Mouse (Mus musculus): ENCODE data around the gene Isoc2b. TPM values are rescaled to one million over a fixed set of nuclear protein-coding genes. Genes with fewer than 3 reads are reported as not detected.
"Not testable (repeated sequence)": the region's sequence is repeated elsewhere in the genome, so short reads cannot be mapped to it uniquely, and the experiment has no call there.

Isoc2b gene
- polyA plus RNA-seq, 1 experiment: 36.2 TPM

DNA sequence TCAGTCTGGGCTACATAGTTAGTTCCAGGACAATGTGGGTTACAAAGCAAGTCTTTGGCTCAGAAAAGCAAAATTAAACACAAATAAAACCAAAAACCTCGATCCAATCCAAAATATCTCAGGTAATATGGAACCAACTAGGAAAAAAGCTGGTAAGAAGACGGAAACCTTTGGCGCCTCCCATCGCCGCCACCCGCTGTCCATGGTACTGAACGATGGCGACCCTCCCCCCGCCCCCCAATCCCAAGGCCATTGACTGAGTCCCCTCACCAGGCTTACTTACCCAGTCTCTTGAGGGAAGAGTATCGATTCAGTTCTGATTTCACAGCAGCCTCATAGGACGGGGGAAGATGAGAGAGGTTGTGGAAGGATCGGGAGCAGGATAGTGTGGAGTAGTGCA is 39.6 kb downstream of the Isoc2b start:
- H3K4me3 ChIP-seq (ENCODE audit: insufficient read depth, low read depth, low read length): no peak overlapping the region
- no peaks in the 10 kb centered on the region for H3K4me1 ChIP-seq (ENCODE audit: control insufficient read depth, insufficient read depth, insufficient read length, low read length)
- H3K27ac ChIP-seq (replicated peaks; ENCODE audit: low read depth, low read length): no peak overlapping the region

DNA sequence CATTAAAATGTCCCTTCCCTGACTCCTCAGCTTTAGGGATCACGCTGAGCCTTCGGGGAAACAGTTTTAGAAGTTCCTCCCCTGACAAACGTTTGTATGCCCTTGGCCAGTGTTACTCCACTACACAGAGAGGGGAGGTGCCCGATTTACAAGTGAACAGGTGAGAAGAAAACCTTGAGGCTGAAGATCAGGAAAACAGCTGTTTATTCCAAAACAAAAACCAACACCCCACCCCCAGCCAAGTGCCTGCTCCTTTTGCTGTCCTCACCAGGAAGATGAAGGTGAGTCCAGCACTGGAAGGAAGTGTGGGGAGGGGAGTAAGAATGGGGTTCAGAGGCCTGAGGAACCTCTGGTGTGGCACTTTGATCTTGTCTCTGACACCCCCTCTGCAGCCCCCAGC is 44.7 kb downstream of the Isoc2b start:
- H3K4me3 ChIP-seq (ENCODE audit: insufficient read depth, low read depth, low read length): no peak overlapping the region
- H3K4me1 ChIP-seq (ENCODE audit: control insufficient read depth, insufficient read depth, insufficient read length, low read length): no peaks in the 10 kb centered on the region
- no peak overlapping the region for H3K27ac ChIP-seq (replicated peaks; ENCODE audit: low read depth, low read length)

DNA sequence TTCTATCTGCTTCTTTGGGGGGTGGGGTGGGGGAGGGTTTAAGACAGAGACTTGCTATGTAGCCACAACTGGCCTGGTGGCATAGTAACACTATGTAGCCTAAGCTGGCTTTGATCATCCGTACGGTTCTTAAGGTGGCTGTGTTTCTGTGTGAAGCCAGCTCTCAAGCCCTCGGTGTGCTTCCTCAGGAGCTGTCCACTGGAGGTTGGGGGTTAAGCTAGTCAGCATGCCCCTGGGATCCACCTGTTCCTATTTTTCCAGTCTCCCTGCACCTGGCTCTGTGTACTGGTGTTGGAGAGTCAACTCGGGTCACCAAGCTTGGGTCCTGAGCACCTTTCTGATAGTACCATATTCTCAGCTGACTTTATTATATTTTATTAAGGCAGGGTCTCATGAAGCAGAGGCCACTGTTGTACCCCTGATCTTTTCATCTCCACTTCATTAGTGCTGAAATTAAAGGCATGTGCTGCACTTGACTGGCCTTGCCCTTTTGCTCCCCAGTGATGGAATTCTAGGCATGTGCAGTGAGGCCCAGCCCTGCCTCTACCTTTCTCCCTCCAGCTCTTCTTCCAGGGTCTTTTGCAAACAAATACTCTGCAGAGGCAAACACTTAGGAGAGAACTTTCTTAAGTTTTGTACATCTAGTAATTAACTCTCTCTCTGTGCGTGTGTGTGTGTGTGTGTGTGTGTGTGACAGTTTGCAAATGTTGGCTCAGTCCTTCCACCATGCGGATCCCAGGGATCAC is 47.7 kb downstream of the Isoc2b start:
- Histone ChIP-seq H3K27ac (replicated peaks; ENCODE audit: low read depth, low read length) (no peak overlapping the region), H3K4me3 (ENCODE audit: insufficient read depth, low read depth, low read length) (no peak overlapping the region), H3K4me1 (ENCODE audit: control insufficient read depth, insufficient read depth, insufficient read length, low read length) (no peaks in the 10 kb centered on the region)

DNA sequence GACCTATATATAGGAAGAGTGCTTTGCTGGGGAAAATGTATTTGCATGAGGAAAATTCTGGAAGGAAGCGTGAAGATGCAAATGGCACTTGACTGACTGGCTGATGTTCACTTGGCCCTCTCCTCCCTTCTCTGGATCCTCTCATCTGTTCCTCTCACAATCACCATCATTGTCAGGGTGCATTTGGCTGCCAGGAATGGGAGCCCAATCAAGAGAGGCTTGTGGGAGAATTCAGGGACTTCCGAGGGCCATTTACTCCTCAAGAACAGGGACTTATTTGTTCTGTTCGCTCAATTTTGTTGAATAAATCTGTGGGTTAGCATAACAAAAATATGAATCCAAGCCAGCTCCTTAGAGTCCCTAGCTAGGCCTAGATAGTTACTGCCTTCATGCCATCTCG is 48.4 kb downstream of the Isoc2b start:
- Histone ChIP-seq H3K27ac (replicated peaks; ENCODE audit: low read depth, low read length) (no peak overlapping the region), H3K4me1 (ENCODE audit: control insufficient read depth, insufficient read depth, insufficient read length, low read length) (no peaks in the 10 kb centered on the region), H3K4me3 (ENCODE audit: insufficient read depth, low read depth, low read length) (no peak overlapping the region)

DNA sequence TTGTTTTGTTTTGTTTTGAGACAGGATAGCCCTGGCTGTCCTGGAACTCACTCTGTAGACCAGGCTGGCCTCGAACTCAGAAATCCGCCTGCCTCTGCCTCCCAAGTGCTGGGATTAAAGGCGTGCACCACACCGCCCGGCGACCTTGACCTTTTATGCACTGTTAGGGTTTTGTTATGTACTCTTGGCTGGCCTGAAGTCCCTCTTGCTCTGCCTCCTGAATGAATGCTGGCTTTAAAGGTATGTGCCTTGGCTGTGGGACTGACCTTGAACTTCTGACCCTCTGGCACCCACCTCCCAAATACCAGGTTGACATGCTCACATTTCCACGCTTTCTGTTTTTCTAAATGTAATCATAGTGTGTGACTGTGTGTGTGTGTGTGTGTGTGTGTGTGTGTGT is 49.1 kb downstream of the Isoc2b start:
- H3K27ac ChIP-seq (replicated peaks; ENCODE audit: low read depth, low read length); H3K4me3 ChIP-seq (ENCODE audit: insufficient read depth, low read depth, low read length): not testable (repeated sequence)

DNA sequence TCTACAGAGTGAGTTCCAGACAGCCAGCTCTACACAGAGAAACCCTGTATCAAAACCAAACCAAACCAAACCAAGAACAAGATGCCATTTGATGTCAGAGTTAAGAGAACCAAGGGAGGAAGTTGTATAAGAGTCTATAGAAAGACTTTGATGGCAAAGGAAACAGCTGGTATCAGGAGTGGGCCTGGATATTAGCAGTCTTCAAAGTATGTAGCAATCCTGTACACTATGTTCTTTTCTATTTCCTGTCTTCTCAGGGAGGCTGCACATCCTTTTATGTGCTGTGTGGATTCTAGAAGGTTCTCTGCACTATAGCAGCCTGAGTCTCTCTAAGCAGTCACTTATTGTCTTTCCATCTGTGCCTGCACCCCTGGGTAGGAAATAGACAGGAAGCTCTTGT is 53.5 kb downstream of the Isoc2b start:
- no peak overlapping the region for H3K27ac ChIP-seq (replicated peaks; ENCODE audit: low read depth, low read length)
- no peak overlapping the region for H3K4me3 ChIP-seq (ENCODE audit: insufficient read depth, low read depth, low read length)
- H3K4me1 ChIP-seq (ENCODE audit: control insufficient read depth, insufficient read depth, insufficient read length, low read length): no peaks in the 10 kb centered on the region

More for the DNA sequence above, 49.1 kb downstream of the Isoc2b start:
- H3K4me1 ChIP-seq (ENCODE audit: control insufficient read depth, insufficient read depth, insufficient read length, low read length): not testable (repeated sequence)

DNA sequence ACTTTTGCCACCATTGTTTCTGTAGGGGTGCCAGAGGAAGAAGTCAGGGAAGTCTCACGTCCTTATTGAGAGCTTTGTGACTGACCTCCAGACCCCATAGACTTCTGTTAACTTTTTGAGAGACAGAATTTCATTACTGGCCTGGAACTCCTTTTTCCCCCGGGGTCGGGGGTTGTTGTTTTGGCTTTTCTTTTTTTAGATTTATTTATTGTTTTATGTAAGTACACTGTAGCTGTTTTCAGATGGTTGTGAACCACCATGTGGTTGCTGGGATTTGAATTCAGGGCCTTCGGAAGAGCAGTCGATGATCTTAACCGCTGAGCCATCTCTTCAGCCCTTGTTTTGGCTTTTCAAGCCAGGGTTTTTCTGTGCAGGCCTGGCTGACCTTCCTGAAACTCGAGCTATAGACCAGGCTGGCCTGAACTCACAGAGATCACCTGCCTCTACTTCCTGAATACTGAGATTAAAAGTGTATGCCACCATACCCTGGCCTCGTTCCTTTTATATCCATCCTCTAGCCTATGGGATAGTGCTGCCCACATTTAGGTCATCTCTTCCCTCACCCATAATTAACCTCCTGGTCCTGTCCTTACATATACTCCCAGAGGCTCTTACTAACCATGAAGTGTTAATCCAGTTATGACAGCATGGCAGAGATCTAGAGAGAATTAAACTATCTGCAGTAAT is 56.8 kb downstream of the Isoc2b start:
- Histone ChIP-seq H3K4me3 (ENCODE audit: insufficient read depth, low read depth, low read length) (peak overlapping the region; percentile 74), H3K27ac (replicated peaks; ENCODE audit: low read depth, low read length) (peak overlapping the region; percentile 95), H3K4me1 (ENCODE audit: control insufficient read depth, insufficient read depth, insufficient read length, low read length) (0 out of 2 replicates have a peak, but pooled peaks cover 3% of the 10 kb centered on the region)

DNA sequence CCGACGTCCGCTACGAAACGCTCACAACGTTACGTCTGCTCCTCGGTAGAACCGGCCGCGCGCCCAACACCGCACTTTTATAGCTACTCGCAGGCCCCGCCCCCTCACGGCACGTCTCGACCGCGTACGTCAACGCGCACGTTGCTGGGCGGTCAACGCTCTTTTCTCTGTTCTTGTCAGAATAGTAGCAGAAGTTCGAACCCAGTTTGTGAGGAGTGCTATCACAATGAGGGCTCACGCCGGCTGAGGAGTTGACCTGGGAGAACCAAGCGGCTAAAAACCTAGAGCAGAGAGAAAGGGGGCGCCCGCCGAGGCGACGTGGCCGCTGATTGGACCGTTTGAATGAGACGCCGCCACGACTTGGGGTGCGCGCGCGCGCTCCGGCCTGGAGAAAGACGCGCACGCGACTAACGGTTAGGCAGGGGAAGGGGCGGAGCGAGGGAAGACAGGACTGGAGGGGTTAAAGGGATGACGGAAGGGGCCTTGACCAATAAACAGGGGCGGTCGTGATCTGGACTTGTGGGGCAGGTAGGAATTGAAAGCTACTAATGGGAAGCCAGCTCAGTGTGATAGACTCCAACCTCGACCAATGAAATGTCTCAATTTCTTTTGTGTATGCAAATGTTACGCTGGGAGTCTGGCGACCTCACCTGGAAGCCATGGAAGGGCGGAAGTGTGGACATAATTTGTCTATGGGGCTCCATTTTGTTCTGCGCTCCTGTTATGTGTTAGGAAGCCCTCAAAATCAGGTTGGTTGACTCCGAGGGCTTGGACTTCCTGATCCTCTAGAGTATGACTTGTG is 57.6 kb downstream of the Isoc2b start, which contains the start of gene Ube2s:
TSS of gene Ube2s (minus strand) at position 288 of the 802 bp plus-strand sequence.
- Histone ChIP-seq H3K27ac (replicated peaks; ENCODE audit: low read depth, low read length) (peak within 1 kb of the TSS; percentile 96), H3K4me1 (ENCODE audit: control insufficient read depth, insufficient read depth, insufficient read length, low read length) (0 out of 2 replicates have a peak, but pooled peaks cover 3% of the 10 kb centered on the region), H3K4me3 (ENCODE audit: insufficient read depth, low read depth, low read length) (peak within 1 kb of the TSS; percentile 76)

DNA sequence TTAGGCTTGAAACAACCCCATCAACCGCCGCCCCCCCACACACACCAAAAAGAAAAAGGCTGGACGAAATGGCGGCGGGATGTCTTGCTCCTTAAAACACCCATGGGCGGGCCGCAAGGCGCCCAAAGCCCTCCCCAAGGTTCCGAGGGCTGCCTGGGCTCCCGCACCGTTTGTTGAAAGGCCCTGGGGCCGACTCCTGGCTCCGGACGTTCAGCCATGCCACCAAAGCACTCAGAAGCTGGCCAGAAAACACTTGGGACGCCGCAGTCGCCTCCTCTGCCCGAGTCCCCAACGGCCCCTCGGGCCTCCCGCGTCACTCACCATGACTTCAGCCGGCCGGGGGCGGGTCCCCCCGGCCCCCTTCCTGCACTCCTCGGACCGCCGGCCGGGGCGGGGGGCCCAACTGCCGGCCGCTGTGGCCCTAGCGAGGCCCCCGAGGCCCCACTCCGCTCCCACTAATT is 58.2 kb downstream of the Isoc2b start:
- H3K4me3 ChIP-seq (ENCODE audit: insufficient read depth, low read depth, low read length): peak overlapping the region; percentile 76
- 0 out of 2 replicates have a peak, but pooled peaks cover 3% of the 10 kb centered on the region for H3K4me1 ChIP-seq (ENCODE audit: control insufficient read depth, insufficient read depth, insufficient read length, low read length)
- peak overlapping the region; percentile 60 for H3K27ac ChIP-seq (replicated peaks; ENCODE audit: low read depth, low read length)

DNA sequence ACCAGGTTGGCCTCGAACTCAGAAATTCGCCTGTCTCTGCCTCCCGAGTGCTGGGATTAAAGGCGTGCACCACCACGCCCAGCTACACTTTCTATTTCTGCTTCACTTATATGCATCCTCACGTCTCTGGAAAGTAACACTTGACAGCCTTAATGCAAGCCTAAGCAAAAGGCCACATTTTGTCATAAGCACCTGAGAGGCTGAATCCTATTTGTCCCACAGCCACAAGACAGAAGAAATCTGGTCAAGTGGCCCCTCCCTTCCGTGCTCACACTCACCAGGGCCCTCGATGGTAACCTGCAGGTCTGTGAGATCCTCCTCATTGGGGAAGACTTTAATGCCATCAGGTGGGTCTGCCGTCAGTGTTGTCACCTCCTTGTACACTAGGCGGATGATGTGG is 58.9 kb downstream of the Isoc2b start:
- H3K4me3 ChIP-seq (ENCODE audit: insufficient read depth, low read depth, low read length): peak overlapping the region; percentile 76
- H3K27ac ChIP-seq (replicated peaks; ENCODE audit: low read depth, low read length); H3K4me1 ChIP-seq (ENCODE audit: control insufficient read depth, insufficient read depth, insufficient read length, low read length): not testable (repeated sequence)

DNA sequence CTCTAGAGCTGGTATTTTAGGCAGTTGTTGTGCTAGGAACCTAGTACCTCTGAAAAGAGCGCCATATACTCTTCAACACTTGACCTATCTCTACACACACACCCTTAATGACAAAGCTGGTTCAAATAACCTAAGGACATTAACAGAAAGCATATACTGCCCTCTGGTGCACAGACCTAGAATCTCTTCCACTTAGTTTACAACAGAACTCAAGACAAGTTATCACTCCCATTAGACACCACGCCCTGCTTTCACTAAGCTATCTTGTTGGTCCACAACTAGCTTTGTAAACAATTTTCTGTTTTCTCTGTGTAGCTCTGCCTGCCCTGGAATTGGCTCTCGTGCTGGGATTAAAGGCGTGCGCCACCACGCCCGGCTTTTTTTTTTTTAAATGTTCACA is 63.3 kb downstream of the Isoc2b start:
- Histone ChIP-seq H3K4me3 (ENCODE audit: insufficient read depth, low read depth, low read length) (no peak overlapping the region), H3K4me1 (ENCODE audit: control insufficient read depth, insufficient read depth, insufficient read length, low read length) (peaks cover 3% of the 10 kb centered on the region; the same call in 1 of the 2 replicates), H3K27ac (replicated peaks; ENCODE audit: low read depth, low read length) (no peak overlapping the region)

DNA sequence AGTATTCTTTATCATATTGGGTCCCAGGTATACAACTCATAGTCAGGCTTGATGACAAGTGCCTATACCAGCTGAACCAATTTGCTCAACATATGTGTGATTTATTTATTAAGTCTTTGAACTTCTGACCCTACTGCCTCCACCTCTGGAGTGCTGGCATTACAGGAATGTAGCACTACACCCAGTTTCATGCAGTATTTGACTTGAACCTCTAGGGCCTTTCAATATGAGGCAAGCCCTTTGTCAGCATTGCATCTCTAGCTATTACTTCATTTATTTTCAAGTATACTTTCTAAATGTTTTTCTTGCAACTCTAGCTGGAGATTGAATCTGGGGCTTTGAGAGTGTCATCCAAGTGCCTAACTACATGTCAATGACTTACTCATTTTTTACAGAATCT is 67.8 kb downstream of the Isoc2b start:
- H3K4me3 ChIP-seq (ENCODE audit: insufficient read depth, low read depth, low read length): no peak overlapping the region
- H3K27ac ChIP-seq (replicated peaks; ENCODE audit: low read depth, low read length): no peak overlapping the region

DNA sequence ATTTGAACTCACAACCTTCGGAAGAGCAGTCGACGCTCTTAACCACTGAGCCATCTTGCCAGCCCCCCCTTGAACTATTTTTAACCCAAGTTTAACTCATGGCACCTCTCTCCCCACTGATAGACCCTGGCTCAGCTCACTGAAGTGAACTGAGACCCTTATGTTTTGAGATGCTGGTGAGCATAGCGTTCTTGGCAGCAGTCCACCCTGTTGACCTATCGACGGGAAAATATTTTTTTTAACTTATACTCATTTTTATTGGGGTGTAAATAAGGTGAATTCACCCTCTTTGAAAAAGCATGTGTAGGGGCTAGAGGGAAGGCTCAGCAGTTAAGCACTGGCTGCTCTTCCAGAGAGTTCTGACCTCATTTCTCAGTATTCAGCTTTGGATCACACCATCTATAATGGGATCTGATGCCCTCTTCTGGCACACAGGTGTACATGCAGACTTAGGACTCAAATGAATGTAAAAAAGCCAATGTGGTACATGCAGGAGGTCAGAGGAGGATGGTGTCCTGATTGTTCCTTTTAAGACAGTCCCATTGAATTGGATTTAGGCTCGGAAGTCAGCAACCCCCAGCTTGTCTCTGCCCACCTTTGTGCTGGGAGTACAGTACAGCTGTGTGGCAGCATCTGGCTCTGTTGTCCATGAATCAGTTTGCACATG is 74.2 kb downstream of the Isoc2b start:
- H3K27ac ChIP-seq (replicated peaks; ENCODE audit: low read depth, low read length): no peak overlapping the region
- no peaks in the 10 kb centered on the region for H3K4me1 ChIP-seq (ENCODE audit: control insufficient read depth, insufficient read depth, insufficient read length, low read length)

More for the DNA sequence above, 67.8 kb downstream of the Isoc2b start:
- no peaks in the 10 kb centered on the region; the same call in 1 of the 2 replicates for H3K4me1 ChIP-seq (ENCODE audit: control insufficient read depth, insufficient read depth, insufficient read length, low read length)

More for the DNA sequence above, 74.2 kb downstream of the Isoc2b start:
- H3K4me3 ChIP-seq (ENCODE audit: insufficient read depth, low read depth, low read length): no peak overlapping the region

All from brown adipose tissue, adult 24 weeks (tissue).